Mouse (Mus musculus): Measurements from ENCODE around the gene Cxcr1. TPM values are rescaled to one million over a fixed set of nuclear protein-coding genes. Genes with fewer than 3 reads are reported as not detected.
"Not testable (repeated sequence)": the region's sequence is repeated elsewhere in the genome, so short reads cannot be mapped to it uniquely, and the experiment has no call there.

Gene Cxcr1
- polyA plus RNA-seq, 1 experiment from 2014 or later = not detected

DNA sequence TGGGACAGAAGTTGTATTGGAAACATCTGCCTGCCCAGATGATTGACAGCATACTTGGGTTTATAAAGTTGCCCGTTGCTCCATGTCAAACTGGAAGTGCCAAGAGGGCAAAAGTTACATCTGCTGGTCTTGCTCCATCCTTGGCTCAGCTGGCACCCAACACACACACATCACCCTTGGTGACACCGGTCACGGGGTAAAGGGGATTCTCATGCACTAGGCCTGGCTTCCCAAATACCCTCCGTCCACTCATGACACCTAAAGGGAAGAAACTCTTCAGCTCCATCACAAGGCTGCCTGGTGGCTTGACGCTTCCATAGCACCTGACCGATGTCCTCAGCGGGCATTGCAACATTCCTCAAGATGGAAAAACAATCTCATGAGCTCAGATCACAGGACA lies 4.0 kb downstream of the Cxcr1 start:
- Histone ChIP-seq H3K9ac (no peak overlapping the region), H3K4me3 (no peak overlapping the region), H3K36me3 (no peaks in the 10 kb centered on the region), H3K27me3 (replicated peaks) (no peaks in the 10 kb centered on the region), H3K4me1 (no peaks in the 10 kb centered on the region), H3K4me2 (replicated peaks) (no peak overlapping the region), H3K27ac (no peak overlapping the region), H3K9me3 (no peaks in the 10 kb centered on the region)
- WGBS = 94% methylated on average over 7 of the region's 7 CpGs
- no peak for ATAC-seq (ENCODE audit: low FRiP score, low read depth)

DNA sequence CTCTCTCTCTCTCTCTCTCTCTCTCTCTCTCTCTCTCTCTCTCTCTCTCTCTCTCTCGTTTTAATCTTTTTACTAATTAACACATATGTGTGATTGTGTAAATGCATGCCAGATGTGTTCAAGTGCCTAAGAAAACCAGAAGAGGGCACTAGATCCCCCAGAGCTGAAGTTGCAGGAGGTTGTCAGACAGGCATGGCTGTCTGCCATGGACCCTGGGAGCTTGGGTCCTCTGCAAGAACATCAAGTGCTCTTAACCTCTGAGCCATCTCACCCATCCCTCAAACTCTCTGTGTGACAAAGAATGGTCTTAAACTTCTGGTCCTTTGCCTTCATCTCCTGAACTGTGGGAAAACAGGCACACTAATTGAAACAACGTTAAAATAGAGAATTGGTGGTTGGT lies 11.4 kb downstream of the Cxcr1 start:
- WGBS = 67% methylated on average over 2 of the region's 2 CpGs
- no peaks in the 10 kb centered on the region for H3K27me3 ChIP-seq (replicated peaks)
- H3K4me1 ChIP-seq = no peaks in the 10 kb centered on the region
- no peak overlapping the region for H3K27ac ChIP-seq
- no peak overlapping the region for H3K9ac ChIP-seq
- no peaks in the 10 kb centered on the region for H3K9me3 ChIP-seq
- H3K4me3 ChIP-seq = no peak overlapping the region
- ATAC-seq (ENCODE audit: low FRiP score, low read depth) = no peak
- H3K4me2 ChIP-seq (replicated peaks) = no peak overlapping the region
- no peaks in the 10 kb centered on the region for H3K36me3 ChIP-seq

DNA sequence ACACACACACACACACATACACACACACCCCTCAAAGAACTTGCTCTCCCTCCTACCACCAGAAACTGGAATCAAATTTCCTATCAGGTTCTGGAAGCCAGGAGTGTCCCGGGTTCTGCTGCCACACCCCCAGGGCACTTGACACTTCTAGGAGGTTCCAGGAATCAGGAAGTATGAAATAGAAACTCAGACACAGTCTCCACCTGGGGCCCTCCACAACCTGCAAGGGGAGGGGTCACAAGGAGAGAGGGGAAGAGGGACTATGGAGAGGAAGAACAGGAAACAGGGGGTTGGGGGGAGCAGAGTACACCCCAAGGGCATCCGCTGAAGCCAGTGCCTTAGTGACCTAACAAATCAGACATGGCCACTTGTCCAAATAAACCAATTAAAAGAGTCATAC lies 13.0 kb downstream of the Cxcr1 start:
- 74% methylated on average over 2 of the region's 2 CpGs for WGBS
- no peak overlapping the region for H3K4me3 ChIP-seq
- H3K9me3 ChIP-seq = no peaks in the 10 kb centered on the region
- no peak overlapping the region for H3K9ac ChIP-seq
- H3K27me3 ChIP-seq (replicated peaks) = no peaks in the 10 kb centered on the region
- H3K4me2 ChIP-seq (replicated peaks) = no peak overlapping the region
- no peaks in the 10 kb centered on the region for H3K36me3 ChIP-seq
- ATAC-seq (ENCODE audit: low FRiP score, low read depth) = no peak
- H3K4me1 ChIP-seq = no peaks in the 10 kb centered on the region
- H3K27ac ChIP-seq = no peak overlapping the region

DNA sequence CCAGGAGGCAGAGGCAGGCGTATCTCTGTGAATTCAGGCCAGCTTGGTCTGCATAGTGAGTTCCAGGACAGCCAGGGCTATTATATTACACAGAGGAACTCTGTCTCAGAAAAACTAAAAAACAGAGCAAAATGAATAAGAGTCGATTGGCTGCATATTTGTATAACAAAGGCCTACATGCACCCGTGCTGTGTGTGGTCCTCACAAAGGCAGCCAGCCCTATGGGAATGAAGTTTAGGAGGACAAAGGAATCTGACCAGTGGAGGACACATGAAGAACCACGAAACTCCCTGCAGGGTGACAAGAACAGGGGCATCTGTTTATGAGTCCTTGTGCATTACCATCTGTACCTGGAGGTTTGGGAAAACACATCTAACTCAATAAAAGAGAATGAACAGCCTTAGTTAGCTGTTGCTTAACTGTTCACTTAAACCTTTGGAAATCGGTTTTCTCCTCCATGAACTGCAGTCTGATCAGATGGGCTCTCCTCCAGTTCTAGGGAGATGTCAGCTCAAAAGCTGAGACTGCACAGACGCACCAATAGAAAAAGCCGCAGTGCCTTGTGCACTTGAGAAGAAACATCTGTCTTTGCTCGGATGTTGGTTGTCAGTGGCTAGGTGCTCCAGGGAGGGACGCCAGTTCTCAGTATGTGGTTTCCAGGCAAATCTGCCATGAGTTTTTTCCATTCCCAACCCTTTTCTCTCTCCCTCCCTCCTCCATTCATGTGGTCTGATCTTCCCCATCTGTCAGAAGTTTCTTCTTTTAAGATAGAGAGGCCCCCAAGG lies 14.6 kb downstream of the Cxcr1 start:
- H3K36me3 ChIP-seq = no peaks in the 10 kb centered on the region
- H3K4me1 ChIP-seq = no peaks in the 10 kb centered on the region
- 59% methylated on average over 9 of the region's 9 CpGs for whole genome bisulfite sequencing
- H3K4me3 ChIP-seq = no peak overlapping the region
- H3K4me2 ChIP-seq (replicated peaks) = no peak overlapping the region
- H3K27ac ChIP-seq = no peak overlapping the region
- H3K9ac ChIP-seq = no peak overlapping the region
- no peaks in the 10 kb centered on the region for H3K27me3 ChIP-seq (replicated peaks)
- H3K9me3 ChIP-seq = no peaks in the 10 kb centered on the region
- no peak for ATAC-seq (ENCODE audit: low FRiP score, low read depth)

DNA sequence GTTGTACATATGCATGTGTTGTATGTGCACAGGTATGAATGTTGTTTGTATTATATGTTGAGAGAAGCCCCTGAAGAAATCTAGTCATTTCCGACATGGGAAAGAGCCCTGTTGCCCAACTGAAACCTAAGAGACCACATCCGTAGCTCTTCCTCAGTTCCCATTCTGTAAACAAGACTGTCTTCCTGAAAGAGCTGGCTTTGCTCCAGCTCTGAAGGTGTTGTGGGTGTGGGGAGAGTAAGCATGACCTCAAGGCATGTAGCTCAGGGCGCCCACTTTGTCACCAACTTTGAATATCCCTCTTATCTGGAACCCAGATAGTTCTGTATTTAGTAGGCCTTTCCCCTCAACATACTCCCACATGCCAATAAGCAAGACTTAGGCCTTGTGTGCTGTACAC lies 15.8 kb downstream of the Cxcr1 start:
- no peaks in the 10 kb centered on the region for H3K4me1 ChIP-seq
- H3K4me2 ChIP-seq (replicated peaks) = no peak overlapping the region
- no peaks in the 10 kb centered on the region for H3K9me3 ChIP-seq
- H3K4me3 ChIP-seq = no peak overlapping the region
- H3K36me3 ChIP-seq = no peaks in the 10 kb centered on the region
- no peak for ATAC-seq (ENCODE audit: low FRiP score, low read depth)
- H3K9ac ChIP-seq = no peak overlapping the region
- no peaks in the 10 kb centered on the region for H3K27me3 ChIP-seq (replicated peaks)
- no peak overlapping the region for H3K27ac ChIP-seq
- 90% methylated on average over 3 of the region's 3 CpGs for WGBS

DNA sequence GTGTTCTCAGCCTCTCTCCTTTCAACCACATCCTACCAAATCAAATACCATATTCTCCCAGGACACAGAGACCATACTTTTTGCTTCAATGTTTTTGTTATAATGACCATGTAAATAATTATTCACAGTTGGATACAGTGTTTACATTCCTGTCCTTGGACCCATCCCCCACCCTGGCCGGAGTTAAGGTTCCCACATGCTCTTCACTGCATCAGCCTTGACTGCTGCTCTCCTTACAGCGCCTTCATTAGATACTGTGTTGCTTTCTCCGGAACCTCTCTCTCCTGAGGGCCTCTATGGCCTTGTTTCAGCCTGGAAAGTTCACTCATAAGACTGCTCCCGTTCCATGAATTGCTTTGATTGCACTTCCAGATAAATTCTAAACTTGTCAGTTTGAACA lies 18.7 kb downstream of the Cxcr1 start:
- no peaks in the 10 kb centered on the region for H3K4me1 ChIP-seq
- no peak for ATAC-seq (ENCODE audit: low FRiP score, low read depth)
- H3K27me3 ChIP-seq (replicated peaks) = no peaks in the 10 kb centered on the region
- H3K4me2 ChIP-seq (replicated peaks) = no peak overlapping the region
- no peaks in the 10 kb centered on the region for H3K36me3 ChIP-seq
- H3K9ac ChIP-seq = no peak overlapping the region
- no peaks in the 10 kb centered on the region for H3K9me3 ChIP-seq
- 88% methylated on average over 4 of the region's 4 CpGs for WGBS
- no peak overlapping the region for H3K27ac ChIP-seq
- no peak overlapping the region for H3K4me3 ChIP-seq

DNA sequence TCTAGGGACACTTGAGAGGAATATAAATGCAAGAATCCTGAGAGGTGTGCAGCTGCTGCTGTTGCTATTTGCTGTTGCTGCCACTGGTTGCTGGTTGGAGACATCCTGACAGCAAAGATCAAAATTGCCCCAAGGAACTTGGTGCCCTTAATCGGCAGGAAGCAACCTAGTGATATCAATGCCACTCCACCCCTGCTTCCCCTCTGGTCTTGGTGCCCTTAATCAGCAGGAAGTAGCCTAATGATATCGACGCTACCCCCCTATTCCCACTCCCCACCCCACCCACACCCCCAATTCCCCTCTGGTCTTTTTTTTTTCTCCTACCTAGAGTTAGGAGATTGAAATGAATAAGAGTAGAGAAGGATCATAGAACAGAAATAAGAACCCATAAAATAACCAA lies 21.7 kb downstream of the Cxcr1 start:
- Histone ChIP-seq H3K36me3 (no peaks in the 10 kb centered on the region), H3K9me3 (no peaks in the 10 kb centered on the region), H3K9ac (no peak overlapping the region), H3K4me3 (no peak overlapping the region), H3K4me1 (no peaks in the 10 kb centered on the region), H3K27ac (no peak overlapping the region), H3K27me3 (replicated peaks) (no peaks in the 10 kb centered on the region), H3K4me2 (replicated peaks) (no peak overlapping the region)
- WGBS = 91% methylated on average over 3 of the region's 3 CpGs
- ATAC-seq (ENCODE audit: low FRiP score, low read depth) = no peak

DNA sequence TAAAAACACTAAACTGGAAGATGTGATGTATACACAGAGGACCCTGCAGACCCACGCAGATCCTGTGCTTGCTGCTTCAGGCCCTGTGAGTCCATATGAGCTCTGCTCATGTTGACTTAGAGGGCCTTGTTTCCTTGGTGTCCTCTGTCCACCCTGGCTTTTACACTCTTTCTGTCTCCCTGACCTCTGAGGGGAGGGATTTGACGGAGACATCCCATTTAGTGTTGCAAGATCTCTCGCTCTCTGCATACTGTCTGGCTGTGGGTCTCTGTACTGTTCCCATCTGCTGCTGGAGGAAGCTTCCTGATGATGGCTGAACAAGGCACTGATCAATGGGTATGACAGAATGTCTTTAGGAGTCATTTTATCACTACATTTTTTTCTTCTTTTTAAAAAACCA lies 24.7 kb downstream of the Cxcr1 start:
- no peak overlapping the region for H3K27ac ChIP-seq
- H3K27me3 ChIP-seq (replicated peaks) = no peaks in the 10 kb centered on the region
- 92% methylated on average over 3 of the region's 3 CpGs for WGBS
- ATAC-seq (ENCODE audit: low FRiP score, low read depth) = no peak
- H3K4me2 ChIP-seq (replicated peaks) = no peak overlapping the region
- H3K9ac ChIP-seq = no peak overlapping the region
- no peaks in the 10 kb centered on the region for H3K36me3 ChIP-seq
- no peaks in the 10 kb centered on the region for H3K4me1 ChIP-seq
- no peaks in the 10 kb centered on the region for H3K9me3 ChIP-seq
- H3K4me3 ChIP-seq = no peak overlapping the region

DNA sequence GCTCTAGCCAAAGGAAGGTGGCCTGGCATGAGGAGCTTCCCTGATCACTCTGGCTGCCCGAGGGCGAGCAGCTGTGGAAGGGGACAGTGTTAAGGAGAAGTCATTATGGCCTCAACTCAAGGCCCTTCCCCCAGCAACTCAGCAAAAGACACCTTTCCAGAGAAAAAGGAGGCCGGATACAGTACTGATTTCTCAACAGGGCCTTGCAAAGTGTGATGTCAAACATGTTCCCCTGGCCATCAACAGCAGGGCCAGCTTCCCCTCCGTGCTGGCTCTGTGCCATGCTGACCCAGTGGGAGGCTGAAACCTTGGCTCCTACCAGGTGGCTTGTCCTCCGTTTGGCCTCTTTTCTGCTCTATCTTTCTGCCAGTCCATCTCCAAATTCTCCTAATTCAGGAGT lies 27.3 kb downstream of the Cxcr1 start:
- Histone ChIP-seq H3K9ac (no peak overlapping the region), H3K36me3 (no peaks in the 10 kb centered on the region), H3K27ac (no peak overlapping the region), H3K27me3 (replicated peaks) (no peaks in the 10 kb centered on the region), H3K4me3 (no peak overlapping the region), H3K4me1 (no peaks in the 10 kb centered on the region), H3K9me3 (no peaks in the 10 kb centered on the region), H3K4me2 (replicated peaks) (no peak overlapping the region)
- WGBS = 84% methylated on average over 5 of the region's 5 CpGs
- ATAC-seq (ENCODE audit: low FRiP score, low read depth) = no peak

DNA sequence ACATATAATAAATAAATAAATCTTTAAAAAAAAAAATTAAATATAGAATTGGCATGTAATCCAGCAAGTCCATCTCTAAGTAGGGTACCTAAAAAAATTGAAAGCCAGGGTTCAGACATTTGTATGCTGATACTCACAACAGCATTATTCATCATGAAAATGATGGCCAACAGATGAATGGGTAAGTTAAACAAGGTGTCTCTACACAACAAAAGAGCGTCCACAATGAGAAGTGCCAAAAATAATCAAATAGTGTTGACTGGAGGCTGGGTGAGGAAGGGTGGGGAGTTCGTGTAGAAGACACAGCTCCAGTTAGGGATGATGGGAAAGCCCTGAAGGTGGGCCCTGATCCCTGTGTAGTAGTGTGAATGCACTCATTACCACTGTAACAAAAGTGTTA lies 34.4 kb downstream of the Cxcr1 start:
- Histone ChIP-seq H3K4me3 (no peak overlapping the region), H3K27me3 (replicated peaks) (no peaks in the 10 kb centered on the region), H3K36me3 (no peaks in the 10 kb centered on the region), H3K27ac (no peak overlapping the region), H3K9me3 (no peaks in the 10 kb centered on the region), H3K4me1 (no peaks in the 10 kb centered on the region), H3K9ac (no peak overlapping the region), H3K4me2 (replicated peaks) (no peak overlapping the region)
- 75% methylated on average over 2 of the region's 2 CpGs for WGBS
- ATAC-seq (ENCODE audit: low FRiP score, low read depth) = no peak

DNA sequence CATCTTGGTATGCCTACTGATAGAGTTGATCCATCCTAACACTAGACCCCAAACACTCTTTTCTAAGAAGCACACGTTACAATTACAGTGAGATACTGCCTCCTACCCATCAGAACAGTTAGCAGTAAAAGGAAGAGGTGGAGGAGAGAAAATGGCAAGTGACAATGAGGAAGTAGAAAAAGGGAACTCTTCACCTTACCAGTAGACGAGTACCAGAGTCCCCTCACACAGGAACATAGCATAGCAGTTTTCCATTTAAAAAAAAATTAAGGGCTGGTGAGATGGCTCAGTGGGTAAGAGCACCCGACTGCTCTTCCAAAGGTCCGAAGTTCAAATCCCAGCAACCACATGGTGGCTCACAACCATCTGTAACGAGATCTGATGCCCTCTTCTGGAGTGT lies 34.8 kb downstream of the Cxcr1 start:
- not testable (repeated sequence) for H3K4me1 ChIP-seq; H3K9ac ChIP-seq; H3K4me2 ChIP-seq (replicated peaks); H3K36me3 ChIP-seq; H3K9me3 ChIP-seq; H3K27ac ChIP-seq; ATAC-seq (ENCODE audit: low FRiP score, low read depth); H3K4me3 ChIP-seq; H3K27me3 ChIP-seq (replicated peaks)
- 75% methylated on average over 5 of the region's 5 CpGs for WGBS

DNA sequence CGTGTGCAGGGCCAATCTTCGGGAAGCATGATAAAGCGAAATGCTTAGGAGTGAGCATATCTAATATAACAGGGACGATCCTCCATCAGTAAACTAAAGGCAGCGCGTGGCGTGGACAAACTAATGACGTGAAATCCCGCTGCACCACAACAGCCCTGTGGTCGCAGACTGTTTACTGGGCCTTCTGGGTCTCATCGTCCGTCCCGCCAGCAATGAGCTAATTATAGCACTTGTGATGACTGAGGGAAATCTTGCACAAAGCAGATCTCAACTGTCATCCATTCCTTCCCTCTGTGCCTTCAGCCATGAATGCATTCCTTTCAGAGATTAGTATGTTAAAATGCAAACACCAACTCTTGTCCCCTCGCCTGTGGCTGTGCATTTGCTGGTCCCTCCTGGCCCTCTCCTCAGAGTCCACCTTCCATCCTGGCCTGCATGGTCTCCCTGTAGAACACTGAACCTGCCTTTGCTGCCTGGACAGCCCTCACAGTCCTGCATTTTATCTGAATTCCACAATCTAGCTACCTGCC lies 38.0 kb downstream of the Cxcr1 start:
- Histone ChIP-seq H3K27ac (no peak overlapping the region), H3K36me3 (no peaks in the 10 kb centered on the region), H3K4me3 (no peak overlapping the region), H3K4me2 (replicated peaks) (no peak overlapping the region), H3K4me1 (no peaks in the 10 kb centered on the region), H3K9me3 (no peaks in the 10 kb centered on the region), H3K9ac (no peak overlapping the region), H3K27me3 (replicated peaks) (no peaks in the 10 kb centered on the region)
- ATAC-seq (ENCODE audit: low FRiP score, low read depth) = no peak
- 87% methylated on average over 14 of the region's 14 CpGs for WGBS

DNA sequence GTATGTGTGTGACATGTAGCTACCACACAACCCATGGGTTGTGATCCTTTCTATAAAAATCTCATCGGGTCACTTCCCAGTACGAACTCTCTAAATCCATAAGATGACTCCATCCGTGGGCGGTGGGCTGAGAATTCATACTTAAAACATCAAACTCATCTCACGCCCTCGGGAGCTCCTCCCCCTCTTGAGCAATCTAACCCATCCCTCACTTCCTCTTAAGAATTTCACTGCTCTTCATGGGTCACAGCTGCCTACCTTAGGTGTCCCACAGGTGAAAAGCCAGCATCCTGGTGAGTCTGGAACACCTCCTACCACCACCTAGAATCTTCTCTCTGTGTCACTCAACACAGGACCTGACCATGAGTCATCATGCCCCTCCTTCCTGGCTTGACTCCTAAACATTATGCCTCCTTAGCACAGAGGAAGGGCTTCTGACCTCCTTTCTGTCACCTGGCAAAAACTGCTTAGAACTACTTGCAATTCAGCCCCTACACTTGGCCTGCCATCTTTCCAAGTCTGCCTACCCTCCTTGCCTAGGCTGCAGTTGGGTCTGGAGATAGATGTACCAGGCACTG lies 38.9 kb downstream of the Cxcr1 start:
- Histone ChIP-seq H3K4me3 (no peak overlapping the region), H3K9ac (no peak overlapping the region), H3K4me1 (no peaks in the 10 kb centered on the region), H3K27ac (no peak overlapping the region), H3K36me3 (no peaks in the 10 kb centered on the region), H3K27me3 (replicated peaks) (no peaks in the 10 kb centered on the region), H3K9me3 (no peaks in the 10 kb centered on the region), H3K4me2 (replicated peaks) (no peak overlapping the region)
- no peak for ATAC-seq (ENCODE audit: low FRiP score, low read depth)
- 94% methylated on average over 6 of the region's 6 CpGs for WGBS

Measured in neural tube, embryonic 12.5 days (tissue).